Mouse (Mus musculus) lung, embryonic 14.5 days (tissue): ENCODE results near the gene Arhgef28. TPM values are rescaled to one million over a fixed set of nuclear protein-coding genes. Genes with fewer than 3 reads are reported as not detected.

Source experiments
- ATAC-seq: fragments of 200-750 bp; cut with Nextera tagmentation; 2 replicates; pipeline ENCODE4 v1.8.0; 2017; ENCODE audit warnings: mild to moderate bottlenecking, moderate TSS enrichment, moderate library complexity; ENCODE audit not compliant: insufficient read depth
- DNase-seq: peaks from one replicate; pipeline ENCODE4 v3.0.0-alpha.2; 2015
- H3K27ac ChIP-seq: fragments of 300-500 bp; sonication (generic); 2 replicates; pipeline ENCODE4 v1.5.1; 2014; ENCODE audit warnings: low read depth, mild to moderate bottlenecking, moderate library complexity
- H3K27me3 ChIP-seq: fragments of 300-500 bp; sonication (generic); 2 replicates; pipeline ENCODE4 v1.6.1; 2014; ENCODE audit warnings: low read length, control low read depth; ENCODE audit not compliant: insufficient read depth
- H3K36me3 ChIP-seq: fragments of 300-500 bp; sonication (generic); 2 replicates; pipeline ENCODE4 v1.6.1; 2014; ENCODE audit warnings: control low read depth; ENCODE audit not compliant: insufficient read depth
- H3K4me1 ChIP-seq: fragments of 300-500 bp; sonication (generic); 2 replicates; pipeline ENCODE4 v1.6.1; 2014; ENCODE audit warnings: antibody characterized with exemption, control low read depth; ENCODE audit not compliant: insufficient read depth
- H3K4me2 ChIP-seq: fragments of 300-500 bp; sonication (generic); 2 replicates; pipeline ENCODE4 v1.6.1; 2014; ENCODE audit warnings: mild to moderate bottlenecking
- H3K4me3 ChIP-seq: fragments of 300-500 bp; sonication (generic); 2 replicates; pipeline ENCODE4 v1.5.1; 2014; ENCODE audit warnings: low read depth, low read length
- H3K9ac ChIP-seq: fragments of 300-500 bp; sonication (generic); 2 replicates; pipeline ENCODE4 v1.6.1; 2014
- H3K9me3 ChIP-seq: fragments of 300-500 bp; sonication (generic); 2 replicates; pipeline ENCODE4 v1.6.1; 2016; ENCODE audit warnings: low read depth, low read length, control low read depth
- CTCF ChIP-seq: IDR thresholded peaks from 2 replicates; pipeline ENCODE4 v1.5.1; 2016; ENCODE audit warnings: antibody characterized with exemption, low read depth
- WGBS: fragments of 180-500 bp; shearing (Covaris S2); extraction: QIAGEN DNeasy Blood & Tissue Kit; methylation state at CpG from one replicate; pipeline ENCODE4 v1.1.7; 2014; 5-methylcytosine and 5-hydroxymethylcytosine counted together
- polyA plus RNA-seq: library from polyadenylated mRNA; unstranded; fragments of >200 nt; fragmentation: Nextera tagmentation; extraction: Ambion mirVana; gene quantifications from 2 replicates; pipeline ENCODE4 v1.2.1, GENCODE M21; 2014

The Arhgef28 gene
- polyA plus RNA-seq, 1 experiment from 2014 or later, result 15.0 TPM

- no peak overlapping the region for H3K27ac ChIP-seq
- TF ChIP-seq CTCF, result no peak
- peak; percentile 39 for DNase-seq
- peak; percentile 52; the same call in 1 of the 2 replicates for ATAC-seq
- 0 out of 2 replicates have a peak, but pooled peaks cover 3% of the 10 kb centered on the region for H3K27me3 ChIP-seq
- no peaks in the 10 kb centered on the region for H3K9me3 ChIP-seq
- H3K9ac ChIP-seq, result peak overlapping the region; percentile 24; the same call in 1 of the 2 replicates
- no peaks in the 10 kb centered on the region; the same call in 1 of the 2 replicates for H3K4me1 ChIP-seq
- H3K4me2 ChIP-seq, result peak overlapping the region; percentile 67
- no peaks in the 10 kb centered on the region for H3K36me3 ChIP-seq
- H3K4me3 ChIP-seq, result peak overlapping the region; percentile 33
- WGBS, result 35% methylated on average over 12 of the region's 12 CpGs
Measured at GRCm38 (mm10) chr13:98016923-98017588, 189.2 kb downstream of the Arhgef28 start.

- ATAC-seq, result 0 out of 2 replicates have a peak, but pooled peaks have one; percentile 11
- H3K27ac ChIP-seq, result peak overlapping the region; percentile 40; the same call in 1 of the 2 replicates
- peak overlapping the region; percentile 67 for H3K4me2 ChIP-seq
- no peaks in the 10 kb centered on the region; the same call in 1 of the 2 replicates for H3K4me1 ChIP-seq
- no peak for TF ChIP-seq CTCF
- 12% methylated on average over 33 of the region's 33 CpGs for WGBS
- H3K27me3 ChIP-seq, result 0 out of 2 replicates have a peak, but pooled peaks cover 3% of the 10 kb centered on the region
- H3K4me3 ChIP-seq, result peak overlapping the region; percentile 33
- no peaks in the 10 kb centered on the region for H3K36me3 ChIP-seq
- H3K9ac ChIP-seq, result peak overlapping the region; percentile 24
- peak; percentile 41 for DNase-seq
- H3K9me3 ChIP-seq, result no peaks in the 10 kb centered on the region
Measured at GRCm38 (mm10) chr13:98015981-98016922, 190.0 kb downstream of the Arhgef28 start.

GRCm38 (mm10) chr13:98014892-98015291 is 191.3 kb downstream of the Arhgef28 start:
- no peaks in the 10 kb centered on the region for H3K36me3 ChIP-seq
- H3K4me2 ChIP-seq, result peak overlapping the region; percentile 13; the same call in 1 of the 2 replicates
- H3K9ac ChIP-seq, result no peak overlapping the region
- no peaks in the 10 kb centered on the region; the same call in 1 of the 2 replicates for H3K4me1 ChIP-seq
- H3K27me3 ChIP-seq, result 0 out of 2 replicates have a peak, but pooled peaks cover 3% of the 10 kb centered on the region
- H3K4me3 ChIP-seq, result no peak overlapping the region
- DNase-seq (no peak), ATAC-seq (no peak)
- H3K9me3 ChIP-seq, result no peaks in the 10 kb centered on the region
- peak overlapping the region; percentile 9; the same call in 1 of the 2 replicates for H3K27ac ChIP-seq
- no peak for TF ChIP-seq CTCF
- WGBS, result 58% methylated on average over 3 of the region's 3 CpGs

GRCm38 (mm10) chr13:98013715-98014114 is 192.5 kb downstream of the Arhgef28 start:
- Histone ChIP-seq H3K9ac (no peak overlapping the region), H3K4me2 (no peak overlapping the region), H3K36me3 (no peaks in the 10 kb centered on the region), H3K27me3 (0 out of 2 replicates have a peak, but pooled peaks cover 3% of the 10 kb centered on the region), H3K4me1 (no peaks in the 10 kb centered on the region; the same call in 1 of the 2 replicates), H3K4me3 (no peak overlapping the region), H3K9me3 (no peaks in the 10 kb centered on the region), H3K27ac (no peak overlapping the region)
- ATAC-seq (no peak), DNase-seq (peak; percentile 73)
- WGBS, result 78% methylated on average over 4 of the region's 4 CpGs
- TF ChIP-seq CTCF, result no peak

GRCm38 (mm10) chr13:98011931-98012341 is 194.3 kb downstream of the Arhgef28 start:
- WGBS, result 37% methylated on average over 6 of the region's 6 CpGs
- no peak overlapping the region; the same call in 1 of the 2 replicates for H3K27ac ChIP-seq
- 0 out of 2 replicates have a peak, but pooled peaks cover 3% of the 10 kb centered on the region for H3K27me3 ChIP-seq
- no peaks in the 10 kb centered on the region for H3K9me3 ChIP-seq
- DNase-seq (peak; percentile 57), ATAC-seq (no peak)
- H3K4me1 ChIP-seq, result no peaks in the 10 kb centered on the region; the same call in 1 of the 2 replicates
- H3K4me3 ChIP-seq, result no peak overlapping the region
- TF ChIP-seq CTCF, result no peak
- H3K4me2 ChIP-seq, result no peak overlapping the region
- H3K36me3 ChIP-seq, result no peaks in the 10 kb centered on the region
- no peak overlapping the region for H3K9ac ChIP-seq

GRCm38 (mm10) chr13:98009070-98009469 is 197.2 kb downstream of the Arhgef28 start:
- 0 out of 2 replicates have a peak, but pooled peaks have one; percentile 22 for ATAC-seq
- no peaks in the 10 kb centered on the region for H3K9me3 ChIP-seq
- peak overlapping the region; percentile 37; the same call in 1 of the 2 replicates for H3K27ac ChIP-seq
- H3K9ac ChIP-seq, result no peak overlapping the region
- no peaks in the 10 kb centered on the region; the same call in 1 of the 2 replicates for H3K4me1 ChIP-seq
- H3K36me3 ChIP-seq, result no peaks in the 10 kb centered on the region
- DNase-seq, result no peak
- H3K27me3 ChIP-seq, result no peaks in the 10 kb centered on the region
- WGBS, result 50% methylated on average over 4 of the region's 4 CpGs
- no peak overlapping the region for H3K4me3 ChIP-seq
- H3K4me2 ChIP-seq, result no peak overlapping the region
- no peak for TF ChIP-seq CTCF
